Mouse (Mus musculus): ENCODE measurements around the gene Gnl2.

DNA sequence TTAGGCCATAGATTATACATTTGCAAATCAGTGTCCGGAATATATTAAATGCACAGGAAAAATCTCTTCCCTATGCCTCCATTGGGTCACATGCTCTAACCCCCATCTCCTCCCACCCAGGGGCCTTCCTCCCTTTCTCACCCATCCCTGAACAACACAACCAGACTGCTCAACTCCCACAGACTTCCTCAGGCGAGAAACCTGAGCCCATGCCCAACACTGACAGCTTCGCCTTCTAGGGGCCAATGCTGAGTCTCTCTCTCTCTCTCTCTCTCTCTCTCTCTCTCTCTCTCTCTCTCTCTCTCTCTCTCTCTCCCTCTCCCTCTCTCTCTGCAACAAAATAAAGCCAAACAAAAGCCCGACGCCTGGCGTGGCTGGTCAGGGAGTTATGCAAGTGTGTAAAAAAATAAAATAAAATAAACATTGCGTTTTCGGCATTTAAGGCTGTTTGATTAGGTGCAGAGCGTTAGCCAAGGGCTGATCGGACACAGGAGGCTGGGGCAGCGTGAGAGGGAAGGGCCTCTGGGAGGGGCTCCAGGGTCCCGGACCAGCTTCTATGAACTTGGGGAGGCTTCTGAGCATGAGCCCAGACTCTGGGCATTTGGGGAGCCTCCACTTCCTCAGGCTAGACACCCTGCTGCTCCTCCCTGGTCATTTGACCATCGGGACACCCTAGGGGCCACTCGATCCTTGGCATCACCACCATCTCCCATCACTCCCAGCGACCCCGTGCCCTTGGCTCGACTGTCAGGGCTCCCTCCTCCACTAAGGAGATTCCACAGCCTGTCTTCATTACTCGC lies 31.3 kb upstream of the Gnl2 start:
- TF ChIP-seq POLR2A (IDR thresholded peaks at IDR 0.05; ENCODE audit: borderline replicate concordance, low read depth, low read length): no peak
- no peak for TF ChIP-seq CTCF (IDR thresholded peaks at IDR 0.05; ENCODE audit: low read depth, low read length)
